Mouse (Mus musculus) liver, adult 2 months (tissue): ENCODE data around the gene Zfp385c. TPM values are rescaled to one million over a fixed set of nuclear protein-coding genes. Genes with fewer than 3 reads are reported as not detected.

Source experiments
- DNase-seq: peaks from one replicate; pipeline ENCODE4 v3.0.0-alpha.2; 2011; ENCODE audit warnings: low read depth, low spot score; ENCODE audit errors: extremely low read depth
- H3K27ac ChIP-seq: fragments of 200-500 bp; replicated peaks from 2 replicates; pipeline ENCODE4 v1.5.1; 2012; ENCODE audit warnings: low read depth, mild to moderate bottlenecking, control low read depth, inconsistent platforms, low read length; ENCODE audit not compliant: insufficient read depth
- H3K27me3 ChIP-seq: fragments of 200-500 bp; 2 replicates; pipeline ENCODE4 v1.6.1; 2012; ENCODE audit warnings: mild to moderate bottlenecking, moderate library complexity, low read length, inconsistent platforms; ENCODE audit not compliant: control insufficient read depth, insufficient read depth
- H3K36me3 ChIP-seq: fragments of 200-500 bp; 2 replicates; pipeline ENCODE4 v1.6.1; 2012; ENCODE audit warnings: low read length, inconsistent platforms; ENCODE audit not compliant: control insufficient read depth, insufficient read depth
- H3K4me1 ChIP-seq: fragments of 200-500 bp; 2 replicates; pipeline ENCODE4 v1.6.1; 2011; ENCODE audit warnings: low read length; ENCODE audit not compliant: control insufficient read depth, insufficient read depth
- H3K4me3 ChIP-seq: fragments of 200-500 bp; 2 replicates; pipeline ENCODE4 v1.5.1; 2011; ENCODE audit warnings: low read depth, mild to moderate bottlenecking, control low read depth, low read length, moderate library complexity; ENCODE audit not compliant: insufficient read depth
- H3K79me2 ChIP-seq: fragments of 200-500 bp; 2 replicates; pipeline ENCODE4 v1.6.1; 2012; ENCODE audit warnings: inconsistent platforms, mild to moderate bottlenecking, low read length, moderate library complexity; ENCODE audit not compliant: control insufficient read depth, insufficient read depth
- H3K9ac ChIP-seq: fragments of 200-500 bp; 2 replicates; pipeline ENCODE4 v1.6.1; 2012; ENCODE audit warnings: low read depth, mild to moderate bottlenecking, control low read depth, inconsistent platforms, low read length
- CTCF ChIP-seq: fragments of 200-500 bp; IDR thresholded peaks from 2 replicates; pipeline ENCODE4 v1.5.1; 2011; ENCODE audit warnings: low read depth, low read length, control low read depth
- POLR2A ChIP-seq: fragments of 200-500 bp; IDR thresholded peaks from 2 replicates; pipeline ENCODE4 v1.6.1; 2011; ENCODE audit warnings: low read length, control low read depth; ENCODE audit not compliant: insufficient read depth; ENCODE audit errors: extremely low read depth
- WGBS: fragments of 180-500 bp; shearing (Covaris S2); methylation state at CpG from one replicate; pipeline ENCODE4 v1.1.7; 2018; 5-methylcytosine and 5-hydroxymethylcytosine counted together
- polyA plus RNA-seq: library from polyadenylated mRNA; depleted of rRNA; stranded (reverse); fragments of >200 nt; gene quantifications from 2 replicates; pipeline ENCODE4 v1.2.3, GENCODE M21; 2012
- total RNA-seq: library from RNA; depleted of rRNA; stranded (reverse); fragments of >200 nt; gene quantifications from 2 replicates; pipeline ENCODE4 v1.2.3, GENCODE M21; 2014

The Zfp385c gene
- total and polyA plus RNA-seq, 2 experiments = not detected

- peak; percentile 40 for DNase-seq
- 85% methylated on average over 3 of the region's 3 CpGs for WGBS
- Histone ChIP-seq H3K79me2 (peaks cover 42% of the 10 kb centered on the region), H3K9ac (no peak overlapping the region), H3K36me3 (0 out of 2 replicates have a peak, but pooled peaks cover 2% of the 10 kb centered on the region), H3K27ac (no peak overlapping the region), H3K4me3 (no peak overlapping the region), H3K27me3 (no peaks in the 10 kb centered on the region), H3K4me1 (peaks cover 28% of the 10 kb centered on the region)
- TF ChIP-seq POLR2A (no peak), CTCF (no peak)
Measured at GRCm38 (mm10) chr11:100727201-100727600, 34.9 kb upstream of the Zfp385c start.

- Histone ChIP-seq H3K36me3 (0 out of 2 replicates have a peak, but pooled peaks cover 2% of the 10 kb centered on the region), H3K79me2 (peaks cover 25% of the 10 kb centered on the region; the same call in 1 of the 2 replicates), H3K4me1 (peaks cover 32% of the 10 kb centered on the region), H3K9ac (peak overlapping the region; percentile 28; the same call in 1 of the 2 replicates), H3K27me3 (no peaks in the 10 kb centered on the region), H3K4me3 (no peak overlapping the region), H3K27ac (peak overlapping the region; percentile 82)
- DNase-seq = peak; percentile 61
- 36% methylated on average over 5 of the region's 5 CpGs for WGBS
- TF ChIP-seq POLR2A (no peak), CTCF (no peak)
Measured at GRCm38 (mm10) chr11:100724919-100725512, 32.8 kb upstream of the Zfp385c start.

- Histone ChIP-seq H3K27me3 (no peaks in the 10 kb centered on the region), H3K36me3 (peaks cover 7% of the 10 kb centered on the region), H3K4me1 (peaks cover 33% of the 10 kb centered on the region), H3K27ac (peak overlapping the region; percentile 32), H3K9ac (no peak overlapping the region), H3K79me2 (peaks cover 15% of the 10 kb centered on the region; the same call in 1 of the 2 replicates), H3K4me3 (no peak overlapping the region)
- 45% methylated on average over 2 of the region's 2 CpGs for WGBS
- TF ChIP-seq CTCF (no peak), POLR2A (no peak)
- DNase-seq = no peak
Measured at GRCm38 (mm10) chr11:100722493-100723028, 30.3 kb upstream of the Zfp385c start.

GRCm38 (mm10) chr11:100721776-100722492 lies 29.7 kb upstream of the Zfp385c start:
- Histone ChIP-seq H3K4me1 (peaks cover 30% of the 10 kb centered on the region), H3K36me3 (peaks cover 11% of the 10 kb centered on the region), H3K27me3 (no peaks in the 10 kb centered on the region), H3K27ac (peak overlapping the region; percentile 45), H3K9ac (no peak overlapping the region), H3K4me3 (no peak overlapping the region), H3K79me2 (peaks cover 12% of the 10 kb centered on the region; the same call in 1 of the 2 replicates)
- TF ChIP-seq CTCF (no peak), POLR2A (no peak)
- DNase-seq = no peak
- WGBS = 53% methylated on average over 8 of the region's 8 CpGs

GRCm38 (mm10) chr11:100721254-100721653 lies 29.0 kb upstream of the Zfp385c start:
- Histone ChIP-seq H3K27me3 (no peaks in the 10 kb centered on the region), H3K36me3 (peaks cover 13% of the 10 kb centered on the region), H3K79me2 (peaks cover 12% of the 10 kb centered on the region; the same call in 1 of the 2 replicates), H3K9ac (no peak overlapping the region), H3K27ac (peak overlapping the region; percentile 58), H3K4me3 (no peak overlapping the region), H3K4me1 (peaks cover 30% of the 10 kb centered on the region)
- 65% methylated on average over 4 of the region's 4 CpGs for WGBS
- TF ChIP-seq POLR2A (no peak), CTCF (no peak)
- DNase-seq = no peak

- H3K36me3 ChIP-seq = peaks cover 14% of the 10 kb centered on the region
Measured at GRCm38 (mm10) chr11:100720345-100720744, 28.1 kb upstream of the Zfp385c start.

More at GRCm38 (mm10) chr11:100720345-100720744, 28.1 kb upstream of the Zfp385c start:
- H3K9ac ChIP-seq = no peak overlapping the region
- TF ChIP-seq POLR2A (no peak), CTCF (no peak)
- H3K27me3 ChIP-seq = no peaks in the 10 kb centered on the region
- H3K4me3 ChIP-seq = no peak overlapping the region
- 72% methylated on average over 5 of the region's 5 CpGs for WGBS
- peak overlapping the region; percentile 58 for H3K27ac ChIP-seq
- H3K79me2 ChIP-seq = peaks cover 12% of the 10 kb centered on the region; the same call in 1 of the 2 replicates
- DNase-seq = no peak
- H3K4me1 ChIP-seq = peaks cover 26% of the 10 kb centered on the region
